Mouse (Mus musculus): ENCODE data around the gene Snrnp40. TPM values are rescaled to one million over a fixed set of nuclear protein-coding genes. Genes with fewer than 3 reads are reported as not detected.
A peak's percentile ranks its signal among the peaks of the same experiment; 100 is the strongest.

The Snrnp40 gene
- total RNA-seq, 4 experiments from 2014 or later: 10.9 to 14.5 (median 12.6) TPM

DNA sequence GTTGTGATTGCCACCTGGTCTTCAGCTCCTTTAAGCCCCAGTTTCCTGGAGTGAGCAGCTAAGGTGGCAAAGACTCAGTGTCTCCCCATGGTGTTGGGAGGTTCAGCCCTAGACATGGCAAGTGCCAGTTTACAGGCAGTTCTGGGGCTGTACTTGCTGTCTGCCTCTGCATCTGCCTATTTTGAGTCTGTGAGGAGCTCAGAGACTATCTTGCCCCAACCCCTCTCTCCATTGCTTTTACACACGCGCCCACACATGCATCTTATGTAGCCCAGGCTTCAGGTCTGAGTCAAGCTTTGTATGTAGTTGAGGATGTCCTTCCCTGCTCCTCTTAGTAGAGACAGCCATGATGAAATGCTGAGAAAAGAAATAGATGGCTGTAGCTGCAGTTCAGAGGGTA, 19.2 kb downstream of the Snrnp40 start:
- DNase-seq (ENCODE audit: low spot score in 2 of 2): no peak

DNA sequence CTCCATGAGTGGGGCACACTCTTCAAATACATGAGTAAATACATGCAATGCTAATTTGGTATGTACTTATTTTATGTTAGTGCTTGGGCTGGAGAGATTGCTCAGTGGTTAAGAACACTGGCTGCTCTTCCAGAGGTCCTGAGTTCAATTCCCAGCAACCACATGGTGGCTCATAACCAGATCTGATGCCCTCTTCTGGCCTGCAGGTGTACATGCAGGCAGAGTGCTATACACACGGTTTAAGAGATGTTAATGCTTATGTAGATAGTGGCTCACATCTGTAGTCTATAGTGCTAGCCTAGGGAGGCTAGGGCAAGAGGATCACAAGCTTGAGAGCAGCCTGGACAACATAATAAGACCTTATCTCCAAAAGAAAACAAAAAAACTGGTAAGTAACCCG, 20.5 kb downstream of the Snrnp40 start:
- DNase-seq (ENCODE audit: low spot score in 2 of 2): no peak

DNA sequence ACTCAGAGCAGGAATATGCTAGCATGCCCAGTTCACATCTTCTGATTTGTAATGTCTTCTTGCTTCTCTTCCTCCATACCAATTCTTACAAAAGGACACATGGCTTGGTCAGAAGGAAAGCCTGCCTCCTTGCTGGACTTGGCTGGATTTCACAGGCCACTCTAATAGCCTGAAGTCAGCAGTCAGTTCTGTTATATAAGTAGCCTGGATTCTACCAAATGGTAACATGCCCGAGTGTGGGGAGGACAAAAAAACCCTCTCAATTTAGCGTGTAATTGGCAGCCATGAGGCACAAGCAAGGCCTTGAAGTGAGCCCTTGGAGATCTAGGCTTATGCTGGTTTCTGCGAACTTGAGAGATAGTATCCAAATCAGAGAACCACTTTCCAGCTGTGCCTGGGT, 27.3 kb downstream of the Snrnp40 start:
- peak; percentile 8 to 52 for DNase-seq (ENCODE audit: low spot score in 2 of 2)

DNA sequence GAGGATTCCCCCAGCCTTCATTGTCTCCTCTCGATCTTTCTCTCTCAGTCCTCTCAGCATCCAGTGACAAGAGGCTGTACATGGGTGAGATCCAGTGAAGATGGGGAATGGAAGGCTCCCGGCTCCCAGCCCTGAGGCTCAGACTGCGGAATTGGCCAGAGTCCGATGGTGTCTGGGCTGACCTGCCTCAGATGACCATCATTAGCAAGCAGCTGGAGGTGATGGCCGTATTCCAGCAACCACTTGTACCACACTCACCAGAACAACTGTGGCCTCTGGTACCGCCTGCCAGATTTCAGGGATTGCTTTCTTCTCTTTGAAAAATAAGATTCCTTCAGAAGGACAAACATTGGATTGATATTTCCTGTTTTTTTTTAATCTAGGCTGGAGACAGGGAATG, 29.6 kb downstream of the Snrnp40 start:
- DNase-seq (ENCODE audit: low spot score in 2 of 2): peak; percentile 64 to 87

DNA sequence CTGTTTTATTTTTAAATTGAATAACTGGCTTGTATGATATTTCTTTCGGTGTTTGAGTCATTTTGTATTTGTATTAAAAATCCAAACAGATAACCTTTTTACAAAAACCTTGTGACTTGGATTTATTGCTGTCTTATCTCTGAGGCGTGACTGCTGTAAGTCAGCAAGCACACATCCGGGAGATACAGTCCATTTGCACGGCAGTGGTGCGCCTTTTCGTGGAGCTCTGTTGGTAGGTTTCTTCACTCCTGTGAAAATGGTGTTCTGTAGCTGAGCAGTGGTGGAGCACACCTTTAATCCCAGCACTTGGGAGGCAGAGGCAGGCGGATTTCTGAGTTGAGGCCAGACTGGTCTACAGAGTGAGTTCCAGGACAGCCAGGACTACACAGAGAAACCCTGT, 30.0 kb downstream of the Snrnp40 start:
- DNase-seq (ENCODE audit: low spot score in 2 of 2): no peak

DNA sequence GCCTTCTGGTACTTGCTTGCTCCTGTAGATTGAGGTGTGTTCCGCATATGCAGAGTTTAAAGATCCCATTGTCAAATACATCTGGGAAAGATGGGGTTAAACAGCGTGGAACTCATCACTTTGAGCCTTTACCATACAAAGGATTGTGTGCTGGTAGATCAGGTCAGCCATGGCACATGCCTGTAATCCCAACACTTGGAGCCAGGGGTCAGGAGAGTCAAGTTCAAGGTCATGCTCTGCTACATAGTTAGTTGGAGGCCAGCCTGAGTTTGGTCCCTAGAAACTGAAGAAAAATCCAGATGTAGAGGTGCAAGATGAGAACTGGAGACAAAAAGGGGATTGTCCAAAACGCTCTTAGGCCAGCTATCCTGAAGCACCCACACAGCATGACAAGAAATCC, 31.3 kb downstream of the Snrnp40 start:
- no peak for DNase-seq (ENCODE audit: low spot score in 2 of 2)

Other genes starting within 250 kb of the Snrnp40 start
- gene Hcrtr1, start 220.8 kb upstream of the Snrnp40 start, total RNA-seq (2022): under 1 TPM in 1 of 4 experiments, not detected in 3; 0.22 TPM
- gene Tinagl1, start 185.0 kb upstream of the Snrnp40 start, total RNA-seq (2022): 10 to 100 TPM; 10.2 to 25.2 (median 13.1) TPM
- gene Gm853, start 137.7 kb upstream of the Snrnp40 start, total RNA-seq (2022): not detected
- 100 to 1,000 TPM in 1 of 4 experiments, 10 to 100 TPM in 3; 73.1 to 119 (median 84.5) TPM for gene Serinc2, start 80.9 kb upstream of the Snrnp40 start, total RNA-seq (2022)
- gene Fabp3, start 51.5 kb upstream of the Snrnp40 start, total RNA-seq (2022): 1,000 to 10,000 TPM in 1 of 4 experiments, 100 to 1,000 TPM in 3; 564 to 1,027 (median 619) TPM
- gene Gm10570, start 51.5 kb upstream of the Snrnp40 start, total RNA-seq (2022): under 1 TPM in 1 of 4 experiments, not detected in 3; 0.92 TPM
- 10 to 100 TPM; 33.9 to 46.4 (median 43.9) TPM for gene Zcchc17, start 189 bp upstream of the Snrnp40 start, total RNA-seq (2022)
- 10 to 100 TPM; 14.8 to 37.2 (median 25.9) TPM for gene Nkain1, start 214.0 kb downstream of the Snrnp40 start, total RNA-seq (2022)

Data from gastrocnemius, adult 8-10 months (tissue).